Mouse (Mus musculus) midbrain, postnatal 0 days (tissue): ENCODE results near the gene Nfya. TPM values are rescaled to one million over a fixed set of nuclear protein-coding genes. Genes with fewer than 3 reads are reported as not detected.

ENCODE experiments used
- ATAC-seq: fragments of 200-750 bp; cut with Nextera tagmentation; 2 replicates; pipeline ENCODE4 v1.8.0; 2017; ENCODE audit warnings: moderate number of reproducible peaks, mild to moderate bottlenecking, moderate TSS enrichment, moderate library complexity; ENCODE audit not compliant: low FRiP score
- DNase-seq: peaks from one replicate; pipeline ENCODE4 v3.0.0-alpha.2; 2015; ENCODE audit warnings: low spot score
- H3K27ac ChIP-seq: fragments of 300-500 bp; sonication (generic); 2 replicates; pipeline ENCODE4 v1.5.1; 2014; ENCODE audit warnings: low read depth, mild to moderate bottlenecking, low read length, mixed read lengths
- H3K27me3 ChIP-seq: fragments of 300-500 bp; sonication (generic); 2 replicates; pipeline ENCODE4 v1.6.1; 2014; ENCODE audit warnings: low read length, control low read depth, mixed read lengths; ENCODE audit not compliant: insufficient read depth
- H3K36me3 ChIP-seq: fragments of 300-500 bp; sonication (generic); 2 replicates; pipeline ENCODE4 v1.6.1; 2014; ENCODE audit warnings: low read length, control low read depth, mixed read lengths; ENCODE audit not compliant: insufficient read depth
- H3K4me1 ChIP-seq: fragments of 300-500 bp; sonication (generic); 2 replicates; pipeline ENCODE4 v1.6.1; 2014; ENCODE audit warnings: mild to moderate bottlenecking, control low read depth, antibody characterized with exemption, low read length, mixed read lengths; ENCODE audit not compliant: insufficient read depth
- H3K4me2 ChIP-seq: fragments of 300-500 bp; sonication (generic); 2 replicates; pipeline ENCODE4 v1.6.1; 2014; ENCODE audit warnings: low read depth, mild to moderate bottlenecking, low read length, mixed read lengths; ENCODE audit not compliant: poor library complexity, severe bottlenecking
- H3K4me3 ChIP-seq: fragments of 300-500 bp; sonication (generic); 2 replicates; pipeline ENCODE4 v1.5.1; 2014; ENCODE audit warnings: low read depth, mild to moderate bottlenecking, low read length, moderate library complexity
- H3K9ac ChIP-seq: fragments of 300-500 bp; sonication (generic); replicated peaks from 2 replicates; pipeline ENCODE4 v1.6.1; 2014; ENCODE audit warnings: mild to moderate bottlenecking, low read length, moderate library complexity, mixed read lengths; ENCODE audit not compliant: poor library complexity, severe bottlenecking
- H3K9me3 ChIP-seq: fragments of 300-500 bp; sonication (generic); 2 replicates; pipeline ENCODE4 v1.6.1; 2016; ENCODE audit warnings: low read length, control low read depth
- CTCF ChIP-seq: IDR thresholded peaks from 2 replicates; pipeline ENCODE4 v1.5.1; 2016; ENCODE audit warnings: antibody characterized with exemption, mild to moderate bottlenecking
- WGBS: fragments of 180-500 bp; shearing (Covaris S2); extraction: QIAGEN DNeasy Blood & Tissue Kit; methylation state at CpG from one replicate; pipeline ENCODE4 v1.1.7; 2014; 5-methylcytosine and 5-hydroxymethylcytosine counted together
- polyA plus RNA-seq: library from polyadenylated mRNA; unstranded; fragments of >200 nt; fragmentation: Nextera tagmentation; extraction: Ambion mirVana; gene quantifications from 2 replicates; pipeline ENCODE4 v1.2.1, GENCODE M21; 2015
- total RNA-seq: library from RNA; depleted of rRNA; stranded (reverse); fragments of >200 nt; gene quantifications from 2 replicates; pipeline ENCODE4 v1.2.3, GENCODE M21; 2014

Nfya gene
- total and polyA plus RNA-seq, 2 experiments from 2014 or later = 4.1 to 30.9 TPM

- no peak overlapping the region for H3K4me3 ChIP-seq
- no peak overlapping the region for H3K9ac ChIP-seq
- no peak overlapping the region for H3K4me2 ChIP-seq
- no peaks in the 10 kb centered on the region for H3K9me3 ChIP-seq
- no peak for DNase-seq
- WGBS = 77% methylated on average over 5 of the region's 5 CpGs
- TF ChIP-seq CTCF = no peak
- no peaks in the 10 kb centered on the region for H3K27me3 ChIP-seq
- no peaks in the 10 kb centered on the region for H3K4me1 ChIP-seq
- no peak overlapping the region for H3K27ac ChIP-seq
- H3K36me3 ChIP-seq = no peaks in the 10 kb centered on the region
- ATAC-seq = no peak
Observed at GRCm38 (mm10) chr17:48350681-48351193, 59.0 kb downstream of the Nfya start.

GRCm38 (mm10) chr17:48347287-48347686 is 62.4 kb downstream of the Nfya start:
- Histone ChIP-seq H3K27me3 (no peaks in the 10 kb centered on the region), H3K4me3 (no peak overlapping the region), H3K9ac (no peak overlapping the region), H3K4me1 (no peaks in the 10 kb centered on the region), H3K9me3 (no peaks in the 10 kb centered on the region), H3K27ac (no peak overlapping the region), H3K4me2 (no peak overlapping the region), H3K36me3 (no peaks in the 10 kb centered on the region)
- TF ChIP-seq CTCF = no peak
- WGBS = 70% methylated on average over 2 of the region's 2 CpGs
- no peak for DNase-seq
- ATAC-seq = no peak

DNA sequence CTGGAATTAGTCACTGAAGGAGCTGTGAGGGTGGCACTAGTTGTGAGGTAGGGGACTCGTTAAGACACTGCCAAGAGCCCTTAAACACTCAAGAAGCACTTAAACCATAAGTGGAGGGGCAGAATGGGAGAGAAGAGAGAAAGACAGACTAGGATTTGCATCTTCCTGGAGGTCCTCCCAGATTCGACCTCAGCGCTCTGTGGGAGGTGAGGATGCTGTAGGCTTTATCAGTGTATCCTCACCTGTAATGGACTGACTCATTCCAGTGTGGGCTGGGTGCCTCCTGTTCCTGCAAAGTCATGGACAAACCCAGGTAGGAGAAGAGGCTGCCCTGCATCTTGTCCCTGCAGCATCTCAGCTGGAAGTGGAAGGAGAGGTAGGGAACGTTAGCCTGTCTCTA is 62.9 kb downstream of the Nfya start:
- 63% methylated on average over 4 of the region's 4 CpGs for WGBS
- no peaks in the 10 kb centered on the region for H3K9me3 ChIP-seq
- no peak overlapping the region for H3K27ac ChIP-seq
- H3K36me3 ChIP-seq = no peaks in the 10 kb centered on the region
- TF ChIP-seq CTCF = no peak
- no peak for DNase-seq
- H3K27me3 ChIP-seq = no peaks in the 10 kb centered on the region
- no peaks in the 10 kb centered on the region for H3K4me1 ChIP-seq
- no peak for ATAC-seq
- H3K4me3 ChIP-seq = no peak overlapping the region
- H3K4me2 ChIP-seq = no peak overlapping the region
- H3K9ac ChIP-seq = no peak overlapping the region

DNA sequence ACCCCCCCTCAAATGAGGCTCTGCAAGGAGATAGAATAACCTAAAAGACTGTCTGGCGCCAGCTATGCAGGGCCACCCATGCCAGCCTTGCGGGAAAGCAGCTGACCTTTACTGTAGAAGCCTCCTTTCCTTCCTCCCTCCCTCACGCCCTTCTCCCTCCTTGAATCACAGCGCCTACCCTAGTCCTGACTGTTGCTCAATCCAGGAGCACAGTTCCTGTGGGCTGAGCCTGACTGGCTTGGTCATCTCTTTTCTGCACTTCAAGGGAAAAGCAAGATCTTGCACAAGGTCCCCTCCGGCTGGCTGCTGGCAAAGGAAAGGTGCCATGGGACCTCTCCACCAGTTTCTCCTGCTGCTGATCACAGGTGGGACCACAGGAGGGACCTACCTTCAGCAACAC is 63.5 kb downstream of the Nfya start, which contains the start of gene Trem2:
Trem2 (plus strand) TSS at position 171 of the 400 bp plus-strand sequence.
- no peaks in the 10 kb centered on the region for H3K9me3 ChIP-seq
- no peaks in the 10 kb centered on the region for H3K4me1 ChIP-seq
- H3K4me2 ChIP-seq = no peak within 1 kb of the TSS
- no peaks in the 10 kb centered on the region for H3K36me3 ChIP-seq
- DNase-seq (no peak), ATAC-seq (no peak)
- 79% methylated on average over 5 of the region's 5 CpGs for WGBS
- H3K27me3 ChIP-seq = no peaks in the 10 kb centered on the region
- no peak within 1 kb of the TSS for H3K27ac ChIP-seq
- no peak within 1 kb of the TSS for H3K4me3 ChIP-seq
- TF ChIP-seq CTCF = no peak
- no peak within 1 kb of the TSS for H3K9ac ChIP-seq

- 87% methylated on average over 4 of the region's 4 CpGs for WGBS
- H3K36me3 ChIP-seq = no peaks in the 10 kb centered on the region
- TF ChIP-seq CTCF = no peak
- no peaks in the 10 kb centered on the region for H3K4me1 ChIP-seq
- no peak overlapping the region for H3K27ac ChIP-seq
- ATAC-seq (no peak), DNase-seq (no peak)
- H3K9me3 ChIP-seq = no peaks in the 10 kb centered on the region
- H3K9ac ChIP-seq = no peak overlapping the region
- no peaks in the 10 kb centered on the region for H3K27me3 ChIP-seq
- H3K4me2 ChIP-seq = no peak overlapping the region
- H3K4me3 ChIP-seq = no peak overlapping the region
Observed at GRCm38 (mm10) chr17:48345824-48346223, 63.9 kb downstream of the Nfya start.

GRCm38 (mm10) chr17:48343065-48343464 is 66.6 kb downstream of the Nfya start:
- H3K36me3 ChIP-seq = no peaks in the 10 kb centered on the region
- H3K27ac ChIP-seq = no peak overlapping the region
- no peaks in the 10 kb centered on the region for H3K4me1 ChIP-seq
- H3K27me3 ChIP-seq = no peaks in the 10 kb centered on the region
- no peak for ATAC-seq
- no peak overlapping the region for H3K9ac ChIP-seq
- 96% methylated on average over 2 of the region's 2 CpGs for WGBS
- no peak overlapping the region for H3K4me3 ChIP-seq
- no peaks in the 10 kb centered on the region for H3K9me3 ChIP-seq
- DNase-seq = no peak
- no peak for TF ChIP-seq CTCF
- H3K4me2 ChIP-seq = no peak overlapping the region
